Mouse (Mus musculus): ENCODE data around the gene Wbp1l.

The Wbp1l gene

DNA sequence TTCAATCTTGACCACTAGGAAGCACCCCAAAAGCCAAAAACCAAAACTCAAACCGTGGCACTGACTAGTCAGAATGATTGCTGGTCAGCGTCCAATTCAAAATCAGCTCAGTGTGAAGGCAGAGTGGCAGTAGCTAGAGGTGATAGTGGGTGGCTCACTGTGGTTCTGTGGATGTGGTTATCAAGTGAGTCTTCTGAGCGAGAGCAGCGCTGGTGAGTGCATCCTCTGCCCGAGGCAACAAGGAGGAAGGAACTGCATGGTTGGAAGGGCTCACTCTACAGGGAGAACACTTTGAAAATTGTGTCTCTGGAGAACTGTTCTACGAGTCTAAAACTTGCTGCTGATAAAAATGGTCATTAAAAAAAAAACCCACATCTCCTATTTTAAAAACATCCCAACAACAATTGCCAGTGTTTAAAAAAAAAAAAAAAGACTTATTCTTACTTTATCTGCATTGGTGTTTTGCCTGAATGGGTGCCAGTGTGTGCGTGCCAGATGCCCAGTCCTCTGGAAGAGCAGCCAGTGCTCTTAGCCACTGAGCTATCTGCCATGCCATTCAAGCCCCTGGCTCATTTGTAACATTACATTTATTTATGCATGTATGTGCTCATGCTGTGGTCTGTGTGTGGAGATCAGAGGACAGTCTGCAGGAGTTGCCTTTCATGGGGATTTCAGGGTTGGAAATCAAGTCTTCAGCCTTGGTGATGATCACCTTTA is 107.1 kb downstream of the Wbp1l start:
- peak; percentile 68 to 85 for DNase-seq (ENCODE audit: low spot score in 2 of 2)

DNA sequence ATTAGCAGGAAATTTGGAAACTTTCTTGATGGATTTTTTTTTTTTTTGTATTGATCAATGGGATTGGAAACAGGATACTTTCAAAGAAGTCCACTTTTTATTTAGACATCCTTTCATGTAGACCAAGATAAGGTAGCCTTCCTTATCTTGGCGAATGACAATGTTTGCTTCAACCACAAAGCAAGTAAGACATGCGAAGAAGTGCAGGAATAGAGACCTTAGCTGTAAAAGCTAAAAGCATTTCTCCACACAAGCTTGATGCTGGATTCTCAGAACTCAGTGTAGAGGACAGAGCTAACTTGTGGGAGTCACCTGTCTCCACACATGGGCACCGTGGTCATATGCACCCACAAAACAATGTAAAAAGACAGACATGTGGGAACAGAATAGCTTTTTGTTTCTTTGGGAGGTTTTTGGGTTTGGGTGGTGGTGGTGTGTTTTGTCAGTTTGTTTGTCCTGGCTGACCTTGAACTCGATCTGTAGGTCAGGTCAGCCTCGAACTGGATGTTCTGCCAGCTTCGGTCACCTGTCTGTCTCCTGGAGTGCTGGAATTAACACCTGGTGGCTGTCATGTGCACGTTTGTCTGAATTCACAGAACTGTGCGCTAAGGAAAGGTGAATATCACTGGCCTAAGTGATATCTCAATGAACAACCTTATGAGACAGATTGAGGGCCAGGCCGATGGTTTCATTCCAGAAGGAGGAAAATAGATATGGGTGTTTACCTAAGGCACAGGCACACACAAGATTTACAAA is 107.8 kb downstream of the Wbp1l start:
- DNase-seq (ENCODE audit: low spot score in 2 of 2), result no peak
